Mouse (Mus musculus) liver, embryonic 14.5 days (tissue): ENCODE measurements at regions not wholly inside any gene's neighbourhood (a gene's known extent, or its start where the extent isn't known, plus 50 kb on each side); places are given as distances from the start of the nearest gene placed in this dataset.

Source experiments
- CTCF ChIP-seq: IDR thresholded peaks from 2 replicates; pipeline ENCODE4 v1.5.1; 2016; ENCODE audit warnings: antibody characterized with exemption, low read depth, control low read depth
- EP300 ChIP-seq: IDR thresholded peaks from 2 replicates; pipeline ENCODE4 v1.6.1; 2016; ENCODE audit warnings: antibody characterized with exemption, low read depth

GRCm38 (mm10) chr8:93740281-93740680, 69.5 kb upstream of the Gnao1 start:
- TF ChIP-seq CTCF: no peak
- TF ChIP-seq EP300: no peak
